Mouse (Mus musculus): ENCODE data around the gene Cnnm2.
"Not testable (repeated sequence)": the region's sequence is repeated elsewhere in the genome, so short reads cannot be mapped to it uniquely, and the experiment has no call there.

The Cnnm2 gene

GRCm38 (mm10) chr19:46760375-46761160 is 828 bp upstream of the Cnnm2 start:
- peak; percentile 91 to 95 for DNase-seq

GRCm38 (mm10) chr19:46761971-46762290 is 535 bp downstream of the Cnnm2 start:
- DNase-seq = no peak

GRCm38 (mm10) chr19:46762291-46762991 is 1.0 kb downstream of the Cnnm2 start:
- peak; percentile 68 to 71 for DNase-seq

- peak in 1 of 2 experiments; percentile 58 for DNase-seq
These were observed 1.6 kb downstream of the Cnnm2 start for GRCm38 (mm10) chr19:46762992-46763342.

GRCm38 (mm10) chr19:46763356-46763755 is 2.0 kb downstream of the Cnnm2 start:
- peak in 1 of 2 experiments; percentile 44 for DNase-seq

GRCm38 (mm10) chr19:46763932-46764762 is 2.8 kb downstream of the Cnnm2 start:
- DNase-seq = no peak

GRCm38 (mm10) chr19:46764763-46765117 is 3.3 kb downstream of the Cnnm2 start:
- peak; percentile 30 to 45 for DNase-seq

GRCm38 (mm10) chr19:46766125-46766524 is 4.7 kb downstream of the Cnnm2 start:
- peak; percentile 53 to 67 for DNase-seq

- no peak for DNase-seq
These were observed 8.4 kb downstream of the Cnnm2 start for GRCm38 (mm10) chr19:46769759-46770158.

- DNase-seq = no peak
These were observed 10.4 kb downstream of the Cnnm2 start for GRCm38 (mm10) chr19:46771801-46772200.

GRCm38 (mm10) chr19:46776391-46776790 is 15.0 kb downstream of the Cnnm2 start:
- peak in 1 of 2 experiments; percentile 37 for DNase-seq

GRCm38 (mm10) chr19:46776850-46777249 is 15.5 kb downstream of the Cnnm2 start:
- peak in 1 of 2 experiments; percentile 39 for DNase-seq

GRCm38 (mm10) chr19:46777928-46778680 is 16.7 kb downstream of the Cnnm2 start:
- no peak for DNase-seq

- not testable (repeated sequence) for DNase-seq
These were observed 17.7 kb downstream of the Cnnm2 start for GRCm38 (mm10) chr19:46779130-46779529.

- no peak for DNase-seq
These were observed 22.6 kb downstream of the Cnnm2 start for GRCm38 (mm10) chr19:46784038-46784437.

- no peak for DNase-seq
These were observed 23.1 kb downstream of the Cnnm2 start for GRCm38 (mm10) chr19:46784502-46784901.

GRCm38 (mm10) chr19:46785633-46786032 is 24.2 kb downstream of the Cnnm2 start:
- no peak for DNase-seq

- no peak for DNase-seq
These were observed 28.4 kb downstream of the Cnnm2 start for GRCm38 (mm10) chr19:46789782-46790181.

GRCm38 (mm10) chr19:46791360-46791759 is 30.0 kb downstream of the Cnnm2 start:
- no peak for DNase-seq

GRCm38 (mm10) chr19:46791921-46792320 is 30.5 kb downstream of the Cnnm2 start:
- no peak for DNase-seq

- no peak for DNase-seq
These were observed 31.1 kb downstream of the Cnnm2 start for GRCm38 (mm10) chr19:46792480-46792879.

- no peak for DNase-seq
These were observed 32.8 kb downstream of the Cnnm2 start for GRCm38 (mm10) chr19:46794181-46794580.
